Mouse (Mus musculus) neural tube, embryonic 14.5 days (tissue): ENCODE data around the gene Tbl1xr1. TPM values are rescaled to one million over a fixed set of nuclear protein-coding genes. Genes with fewer than 3 reads are reported as not detected.

ENCODE experiments used
- ATAC-seq: fragments of 200-750 bp; cut with Nextera tagmentation; 2 replicates; pipeline ENCODE4 v1.8.0; 2017; ENCODE audit warnings: low read depth, mild to moderate bottlenecking, moderate TSS enrichment, moderate library complexity
- H3K27ac ChIP-seq: fragments of 300-500 bp; sonication (generic); 2 replicates; pipeline ENCODE4 v1.5.1; 2014; ENCODE audit warnings: low read depth, mild to moderate bottlenecking, control low read depth, low read length, moderate library complexity, mixed read lengths
- H3K27me3 ChIP-seq: fragments of 300-500 bp; sonication (generic); 2 replicates; pipeline ENCODE4 v1.6.1; 2014; ENCODE audit warnings: low read length; ENCODE audit not compliant: control insufficient read depth, insufficient read depth
- H3K36me3 ChIP-seq: fragments of 300-500 bp; sonication (generic); 2 replicates; pipeline ENCODE4 v1.6.1; 2014; ENCODE audit warnings: low read length, mixed read lengths; ENCODE audit not compliant: control insufficient read depth, insufficient read depth
- H3K4me1 ChIP-seq: fragments of 300-500 bp; sonication (generic); 2 replicates; pipeline ENCODE4 v1.6.1; 2014; ENCODE audit warnings: low read length; ENCODE audit not compliant: control insufficient read depth, insufficient read depth
- H3K4me2 ChIP-seq: fragments of 300-500 bp; sonication (generic); 2 replicates; pipeline ENCODE4 v1.6.1; 2014; ENCODE audit warnings: mild to moderate bottlenecking, low read depth, low read length, control low read depth
- H3K4me3 ChIP-seq: fragments of 300-500 bp; sonication (generic); 2 replicates; pipeline ENCODE4 v1.5.1; 2014; ENCODE audit warnings: low read depth, low read length, control low read depth, mixed read lengths
- H3K9ac ChIP-seq: fragments of 300-500 bp; sonication (generic); replicated peaks from 2 replicates; pipeline ENCODE4 v1.6.1; 2014; ENCODE audit warnings: low read depth, mild to moderate bottlenecking, control low read depth, low read length, mixed read lengths
- H3K9me3 ChIP-seq: fragments of 300-500 bp; sonication (generic); 2 replicates; pipeline ENCODE4 v1.6.1; 2016; ENCODE audit warnings: low read length; ENCODE audit not compliant: control insufficient read depth
- whole genome bisulfite sequencing: fragments of 180-500 bp; shearing (Covaris S2); extraction: QIAGEN DNeasy Blood & Tissue Kit; methylation state at CpG from one replicate; pipeline ENCODE4 v1.1.7; 2014; 5-methylcytosine and 5-hydroxymethylcytosine counted together
- polyA plus RNA-seq: library from polyadenylated mRNA; unstranded; fragments of >200 nt; fragmentation: Nextera tagmentation; extraction: Ambion mirVana; gene quantifications from 2 replicates; pipeline ENCODE4 v1.2.1, GENCODE M21; 2014

Gene Tbl1xr1
- polyA plus RNA-seq, 1 experiment from 2014 or later = 27.4 TPM

DNA sequence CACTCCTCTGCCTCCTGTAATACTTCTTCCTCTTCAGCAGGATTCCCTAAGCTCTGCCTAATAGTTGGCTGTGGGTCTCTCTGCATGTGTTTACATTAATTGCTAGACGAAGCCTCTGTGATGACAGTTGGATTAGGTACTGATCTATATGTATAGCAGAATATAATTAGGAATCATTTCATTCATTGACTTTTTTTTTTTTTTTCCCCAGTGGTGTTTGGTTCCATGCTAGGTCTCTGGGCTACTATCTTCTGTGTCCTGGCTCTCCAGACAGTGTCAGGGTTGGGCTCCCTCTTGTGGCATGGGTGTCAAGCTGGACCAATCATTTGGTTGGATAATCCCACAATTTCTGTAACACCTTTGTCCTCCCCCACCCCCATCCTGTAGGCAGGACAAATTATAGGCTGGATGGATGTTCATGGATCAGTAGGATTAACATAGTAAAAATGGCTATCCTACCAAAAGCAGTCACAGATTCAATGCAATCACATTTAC lies 71.0 kb downstream of the Tbl1xr1 start:
- H3K27ac ChIP-seq = no peak overlapping the region
- no peaks in the 10 kb centered on the region for H3K27me3 ChIP-seq
- WGBS = 59% methylated on average over 1 of the region's 1 CpGs
- ATAC-seq = no peak
- no peaks in the 10 kb centered on the region for H3K9me3 ChIP-seq
- H3K36me3 ChIP-seq = no peaks in the 10 kb centered on the region
- H3K9ac ChIP-seq = no peak overlapping the region
- H3K4me1 ChIP-seq = no peaks in the 10 kb centered on the region
- no peak overlapping the region for H3K4me3 ChIP-seq
- H3K4me2 ChIP-seq = no peak overlapping the region

DNA sequence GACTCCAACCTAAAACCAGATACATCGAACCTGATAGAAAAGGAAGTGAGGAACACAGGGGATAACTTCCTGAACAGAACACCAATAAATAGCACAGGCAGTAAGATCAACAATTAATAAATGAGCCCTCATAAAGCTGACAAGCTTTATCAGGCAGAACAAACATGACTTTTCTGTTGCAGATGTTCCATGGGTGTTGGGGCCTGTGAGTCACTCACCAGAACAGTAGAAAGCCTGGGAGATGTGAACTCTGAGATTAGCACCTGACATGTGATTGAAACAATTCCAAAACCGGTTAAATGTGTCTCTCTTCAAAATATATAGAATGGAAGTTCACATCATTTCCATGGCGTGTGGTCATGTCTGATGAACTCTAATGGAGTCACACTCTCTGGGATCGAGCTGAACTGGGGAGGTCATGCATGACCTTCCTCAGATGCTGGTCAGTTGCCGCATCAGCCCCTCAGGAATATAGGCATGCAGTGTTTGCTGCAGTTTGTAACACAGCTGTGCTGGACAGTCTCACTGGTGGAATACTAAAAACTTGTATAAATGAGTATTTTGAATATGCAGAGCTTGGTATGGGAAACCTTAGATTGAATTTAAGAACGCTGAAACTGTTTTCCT lies 72.0 kb downstream of the Tbl1xr1 start:
- no peak overlapping the region for H3K9ac ChIP-seq
- H3K36me3 ChIP-seq = no peaks in the 10 kb centered on the region
- H3K4me1 ChIP-seq = no peaks in the 10 kb centered on the region
- no peaks in the 10 kb centered on the region for H3K27me3 ChIP-seq
- H3K9me3 ChIP-seq = no peaks in the 10 kb centered on the region
- WGBS = 87% methylated on average over 6 of the region's 6 CpGs
- H3K4me3 ChIP-seq = no peak overlapping the region
- H3K27ac ChIP-seq = no peak overlapping the region
- H3K4me2 ChIP-seq = no peak overlapping the region
- no peak for ATAC-seq

DNA sequence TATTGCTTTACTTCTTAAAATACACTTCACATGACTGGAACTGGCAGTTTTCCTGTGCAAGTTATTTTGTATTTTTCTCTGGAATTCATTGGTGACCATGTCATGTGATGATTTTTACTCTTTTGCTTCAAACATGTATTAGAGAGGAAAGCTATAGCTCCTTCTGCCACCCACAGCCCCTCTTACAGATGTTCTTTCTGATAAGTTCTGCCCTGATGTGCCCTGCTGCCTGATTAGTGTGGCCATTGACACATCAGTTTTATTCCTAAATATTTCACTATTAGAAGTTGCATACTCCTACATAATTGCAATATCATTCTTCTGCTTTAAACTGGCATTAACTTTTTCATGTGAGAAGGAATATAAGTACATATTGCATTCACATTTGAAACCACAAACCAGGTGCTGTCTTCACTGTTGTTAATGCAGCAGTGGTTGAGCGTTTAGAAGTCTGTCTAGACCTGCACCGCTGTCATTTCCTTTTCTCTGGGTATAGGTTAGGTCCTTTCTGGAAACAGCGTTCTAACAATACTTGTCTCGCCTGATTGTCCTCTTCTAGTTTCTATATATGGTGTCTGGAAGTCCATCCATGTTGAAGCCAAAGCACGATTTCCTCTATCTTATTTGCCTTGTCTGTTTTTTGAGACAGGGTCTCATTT lies 74.5 kb downstream of the Tbl1xr1 start:
- Histone ChIP-seq H3K27me3 (no peaks in the 10 kb centered on the region), H3K9me3 (no peaks in the 10 kb centered on the region), H3K27ac (no peak overlapping the region), H3K4me3 (no peak overlapping the region), H3K36me3 (no peaks in the 10 kb centered on the region), H3K4me1 (no peaks in the 10 kb centered on the region), H3K9ac (no peak overlapping the region), H3K4me2 (no peak overlapping the region)
- ATAC-seq = no peak
- 98% methylated on average over 5 of the region's 5 CpGs for WGBS

DNA sequence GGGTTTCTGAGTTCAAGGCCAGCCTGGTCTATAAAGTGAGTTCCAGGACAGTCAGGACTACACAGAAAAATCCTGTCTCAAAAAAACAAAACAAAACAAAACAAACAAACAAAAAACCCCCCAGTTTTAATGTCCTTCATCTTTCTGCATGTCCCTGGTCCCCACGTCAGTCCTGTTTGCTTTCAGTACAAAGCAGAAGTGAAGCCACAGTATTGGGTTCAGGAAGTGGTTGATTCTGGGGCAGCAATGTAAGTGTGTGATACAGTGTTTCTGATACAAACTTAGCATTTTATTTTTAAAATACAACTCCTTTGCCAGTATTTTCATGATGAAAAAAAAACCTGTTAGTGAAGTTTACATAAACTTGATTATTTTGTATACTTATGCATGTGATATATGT lies 76.3 kb downstream of the Tbl1xr1 start:
- no peak overlapping the region for H3K4me3 ChIP-seq
- H3K27ac ChIP-seq = no peak overlapping the region
- no peak overlapping the region for H3K4me2 ChIP-seq
- no peaks in the 10 kb centered on the region for H3K9me3 ChIP-seq
- H3K27me3 ChIP-seq = no peaks in the 10 kb centered on the region
- ATAC-seq = no peak
- H3K9ac ChIP-seq = no peak overlapping the region
- H3K4me1 ChIP-seq = no peaks in the 10 kb centered on the region
- 95% methylated on average over 1 of the region's 1 CpGs for WGBS
- H3K36me3 ChIP-seq = no peaks in the 10 kb centered on the region

DNA sequence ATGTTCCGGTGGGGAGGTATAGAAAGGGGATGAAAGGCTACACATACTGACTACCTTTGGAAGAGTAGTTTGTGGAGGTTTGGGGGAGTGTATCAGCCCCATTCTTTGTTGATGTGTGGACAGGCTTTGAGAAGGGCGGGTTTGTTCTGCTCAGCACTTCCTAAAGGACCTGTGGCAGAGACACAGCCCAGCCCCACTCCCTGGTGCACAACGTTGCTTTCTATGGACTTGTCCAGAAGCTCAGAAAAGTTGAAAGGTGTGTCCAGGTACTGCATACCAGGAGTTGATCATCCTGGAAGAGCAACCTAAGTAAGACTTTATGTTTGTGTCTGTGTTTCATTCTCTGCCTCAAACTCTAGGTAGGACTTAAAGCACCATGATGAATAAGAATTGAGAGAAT lies 78.1 kb downstream of the Tbl1xr1 start:
- no peak overlapping the region for H3K27ac ChIP-seq
- no peaks in the 10 kb centered on the region for H3K27me3 ChIP-seq
- H3K4me1 ChIP-seq = no peaks in the 10 kb centered on the region
- no peaks in the 10 kb centered on the region for H3K36me3 ChIP-seq
- no peak for ATAC-seq
- no peak overlapping the region for H3K9ac ChIP-seq
- WGBS = 88% methylated on average over 3 of the region's 3 CpGs
- no peak overlapping the region for H3K4me2 ChIP-seq
- H3K9me3 ChIP-seq = no peaks in the 10 kb centered on the region
- no peak overlapping the region for H3K4me3 ChIP-seq

DNA sequence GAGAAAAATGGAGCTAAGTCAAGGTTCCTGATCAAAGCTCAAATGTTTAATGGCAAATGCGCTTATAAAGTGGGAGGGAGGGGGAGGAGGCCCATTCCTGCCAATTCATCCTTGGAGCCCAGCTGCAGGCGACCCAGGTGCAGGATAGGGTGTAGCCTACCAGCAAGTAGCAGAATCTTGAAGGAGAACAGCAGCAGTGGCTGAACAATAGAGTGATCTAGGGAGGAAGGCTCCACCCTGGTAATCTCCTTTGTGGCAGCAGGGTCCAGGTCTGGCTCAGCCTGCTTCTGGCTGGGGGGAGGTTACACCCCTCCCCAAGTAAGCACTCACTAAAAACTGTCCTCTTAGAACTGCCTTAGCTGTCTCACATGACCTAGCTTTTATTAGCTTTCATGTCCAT lies 79.9 kb downstream of the Tbl1xr1 start:
- Histone ChIP-seq H3K4me3 (no peak overlapping the region), H3K9me3 (no peaks in the 10 kb centered on the region), H3K27ac (no peak overlapping the region), H3K4me2 (no peak overlapping the region), H3K27me3 (no peaks in the 10 kb centered on the region), H3K36me3 (no peaks in the 10 kb centered on the region), H3K4me1 (no peaks in the 10 kb centered on the region), H3K9ac (no peak overlapping the region)
- ATAC-seq = no peak
- 50% methylated on average over 2 of the region's 2 CpGs for WGBS

DNA sequence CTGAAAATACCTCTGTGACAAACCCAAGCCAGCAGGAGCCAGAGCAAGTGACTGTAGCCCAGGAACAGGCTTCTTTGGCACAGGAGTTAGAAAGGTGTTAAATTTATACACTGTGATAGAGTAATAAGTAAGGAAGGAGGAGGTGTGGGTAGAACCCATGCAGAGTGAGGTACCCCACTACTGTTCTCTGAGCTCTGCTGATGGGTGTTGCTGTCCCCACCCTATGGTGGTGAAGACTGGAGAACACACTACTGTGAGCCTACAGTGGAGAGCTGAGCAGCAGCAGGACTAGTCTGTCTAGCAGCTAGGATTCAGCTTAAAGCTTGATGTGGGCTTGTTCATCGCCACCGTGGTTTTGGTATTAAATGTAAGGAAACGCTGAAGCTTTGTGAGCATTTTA lies 86.5 kb downstream of the Tbl1xr1 start:
- no peaks in the 10 kb centered on the region for H3K9me3 ChIP-seq
- no peak overlapping the region for H3K4me3 ChIP-seq
- WGBS = 94% methylated on average over 3 of the region's 3 CpGs
- H3K4me1 ChIP-seq = no peaks in the 10 kb centered on the region
- no peaks in the 10 kb centered on the region for H3K27me3 ChIP-seq
- H3K9ac ChIP-seq = no peak overlapping the region
- H3K27ac ChIP-seq = no peak overlapping the region
- H3K36me3 ChIP-seq = no peaks in the 10 kb centered on the region
- ATAC-seq = no peak
- no peak overlapping the region for H3K4me2 ChIP-seq

DNA sequence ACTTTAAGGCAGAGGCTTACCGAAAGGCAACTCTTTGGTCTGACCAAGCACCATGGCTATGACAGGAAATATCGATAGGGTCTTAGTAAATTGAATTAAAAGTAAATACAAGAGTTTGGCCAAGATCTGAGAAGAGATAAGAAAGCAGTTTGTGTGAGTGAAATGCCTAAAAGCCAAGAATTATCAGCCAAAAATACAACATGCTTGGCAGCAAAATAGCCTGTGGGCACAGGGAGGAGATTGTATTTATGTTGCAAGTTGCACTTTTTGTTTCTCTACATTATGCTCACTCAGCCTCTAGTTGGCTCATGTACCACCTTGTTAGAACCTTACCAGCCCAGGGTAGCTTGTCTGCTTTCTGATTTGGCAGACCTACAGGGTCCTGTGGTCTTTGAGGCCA lies 91.4 kb downstream of the Tbl1xr1 start:
- Histone ChIP-seq H3K9ac (no peak overlapping the region), H3K27me3 (no peaks in the 10 kb centered on the region), H3K27ac (no peak overlapping the region), H3K4me3 (no peak overlapping the region), H3K4me2 (no peak overlapping the region), H3K4me1 (no peaks in the 10 kb centered on the region), H3K9me3 (no peaks in the 10 kb centered on the region), H3K36me3 (no peaks in the 10 kb centered on the region)
- 98% methylated on average over 2 of the region's 2 CpGs for WGBS
- ATAC-seq = no peak

DNA sequence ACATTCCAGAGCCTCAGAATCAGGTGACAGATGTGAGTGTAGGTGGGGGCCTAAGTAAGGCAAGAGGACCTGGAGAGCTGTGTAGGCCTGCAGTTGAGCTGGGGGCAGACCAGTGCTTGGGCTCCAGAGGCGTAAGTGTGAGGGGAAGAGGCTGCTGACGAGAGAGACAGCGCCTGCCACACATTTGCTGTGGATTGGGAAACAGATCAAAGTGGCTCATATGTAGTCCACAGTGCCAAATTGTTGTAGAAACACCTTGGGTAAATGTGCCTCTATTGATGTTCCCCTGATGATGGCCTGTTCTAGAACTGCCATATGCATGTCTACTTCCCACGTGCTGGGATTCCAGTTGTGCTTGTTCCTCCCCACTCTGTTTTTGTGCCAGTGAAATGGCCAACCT lies 92.0 kb downstream of the Tbl1xr1 start:
- H3K4me2 ChIP-seq = no peak overlapping the region
- H3K27me3 ChIP-seq = no peaks in the 10 kb centered on the region
- H3K9me3 ChIP-seq = no peaks in the 10 kb centered on the region
- no peak overlapping the region for H3K27ac ChIP-seq
- no peaks in the 10 kb centered on the region for H3K4me1 ChIP-seq
- no peak overlapping the region for H3K4me3 ChIP-seq
- ATAC-seq = no peak
- no peaks in the 10 kb centered on the region for H3K36me3 ChIP-seq
- no peak overlapping the region for H3K9ac ChIP-seq
- whole genome bisulfite sequencing = 93% methylated on average over 4 of the region's 4 CpGs
